Mouse (Mus musculus): ENCODE measurements at regions not wholly inside any gene's neighbourhood (a gene's known extent, or its start where the extent isn't known, plus 50 kb on each side); places are given as distances from the start of the nearest gene placed in this dataset.

DNA sequence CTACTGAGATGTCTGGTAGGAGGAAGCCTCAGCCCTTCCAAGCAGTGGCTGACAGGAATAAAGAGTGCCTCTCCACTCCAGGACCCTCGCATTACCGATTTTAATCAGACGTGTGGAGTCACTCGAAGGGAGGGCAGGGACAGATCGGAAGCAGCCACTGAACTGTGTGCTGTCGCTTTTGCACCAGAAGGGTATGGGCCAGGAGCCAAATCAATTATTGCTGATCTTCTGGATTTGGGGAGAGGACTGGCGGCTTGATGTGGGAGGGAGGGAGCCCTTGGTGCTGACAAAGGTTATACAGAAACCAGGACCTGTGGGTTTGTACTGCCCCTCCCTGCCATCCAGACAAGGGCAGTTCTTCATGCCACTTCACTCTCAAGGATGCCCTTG is 772.3 kb upstream of the Car8 start:
- Histone ChIP-seq H3K4me3 (replicated peaks; ENCODE audit: control insufficient read depth, low read depth, low read length) (no peak overlapping the region), H3K27ac (ENCODE audit: control insufficient read depth, insufficient read depth, low read depth, low read length, poor library complexity) (no peak overlapping the region), H3K4me1 (ENCODE audit: control insufficient read depth, insufficient read depth, low read length) (peaks cover 2% of the 10 kb centered on the region; the same call in 1 of the 2 replicates)
- no peak for TF ChIP-seq CTCF (IDR thresholded peaks at IDR 0.05; ENCODE audit: control insufficient read depth, insufficient read depth, low read length)
- TF ChIP-seq POLR2A (IDR thresholded peaks at IDR 0.05; ENCODE audit: borderline replicate concordance, control insufficient read depth, low read depth, low read length) = no peak
- 77% methylated on average over 7 of the region's 7 CpGs for WGBS

DNA sequence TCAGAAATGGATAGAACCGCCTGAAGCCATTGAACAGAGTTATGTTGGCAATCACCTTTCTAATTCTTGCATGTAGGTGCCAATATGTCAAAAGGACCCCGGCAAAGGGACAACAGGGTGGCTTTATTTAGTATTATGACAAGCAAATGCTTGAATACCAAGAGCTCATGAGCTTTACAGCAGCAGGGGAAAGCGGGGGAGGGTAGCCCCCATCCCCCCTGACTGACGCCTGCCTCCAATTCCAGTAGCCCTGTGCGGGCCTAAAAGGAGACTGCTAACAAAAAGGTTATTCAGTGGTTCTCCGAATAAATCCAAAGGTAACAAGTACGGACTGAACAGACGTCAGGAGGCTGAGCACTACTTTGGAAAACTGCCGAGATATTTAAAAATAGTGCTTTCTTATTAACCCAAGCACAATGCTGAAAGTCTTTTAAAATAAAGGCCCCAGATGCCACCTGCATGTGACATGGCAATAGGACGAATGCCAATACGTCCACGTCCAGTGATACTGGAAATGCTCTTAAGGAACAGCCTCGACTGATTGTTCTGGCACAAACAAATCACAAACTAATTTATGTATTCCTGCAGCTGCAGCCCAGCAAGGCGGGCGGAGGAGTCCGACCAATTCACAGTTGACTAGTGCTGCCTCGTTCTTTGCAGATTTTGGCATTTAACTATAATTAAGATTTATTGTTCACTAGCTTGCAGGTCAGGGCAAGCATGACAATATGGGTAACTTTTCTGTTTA is 771.7 kb upstream of the Car8 start:
- Histone ChIP-seq H3K27ac (ENCODE audit: control insufficient read depth, insufficient read depth, low read depth, low read length, poor library complexity) (no peak overlapping the region), H3K4me1 (ENCODE audit: control insufficient read depth, insufficient read depth, low read length) (no peaks in the 10 kb centered on the region; the same call in 1 of the 2 replicates), H3K4me3 (replicated peaks; ENCODE audit: control insufficient read depth, low read depth, low read length) (no peak overlapping the region)
- TF ChIP-seq POLR2A (IDR thresholded peaks at IDR 0.05; ENCODE audit: borderline replicate concordance, control insufficient read depth, low read depth, low read length) (no peak), CTCF (IDR thresholded peaks at IDR 0.05; ENCODE audit: control insufficient read depth, insufficient read depth, low read length) (no peak)
- 81% methylated on average over 17 of the region's 17 CpGs for WGBS

DNA sequence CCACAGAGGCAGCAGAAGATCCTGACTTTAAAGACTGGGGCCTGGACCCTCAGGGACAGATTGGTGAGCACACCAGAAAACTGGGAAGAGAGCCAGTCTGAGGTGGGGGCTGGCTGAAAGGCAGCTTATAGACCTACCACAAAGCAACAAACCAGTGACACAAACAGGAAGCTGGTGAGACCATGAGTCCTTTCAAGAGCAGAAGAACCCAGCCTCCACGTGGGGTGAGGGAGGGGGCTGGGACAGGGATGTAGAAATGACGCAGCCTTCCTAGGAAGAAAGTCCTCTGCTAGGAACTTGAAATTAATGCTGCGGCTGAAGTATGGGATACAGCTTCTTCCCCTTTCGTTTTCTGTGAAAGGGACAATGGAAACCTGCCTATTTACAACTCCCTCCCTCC is 770.8 kb upstream of the Car8 start:
- H3K27ac ChIP-seq (ENCODE audit: control insufficient read depth, insufficient read depth, low read depth, low read length, poor library complexity) = no peak overlapping the region
- TF ChIP-seq CTCF (IDR thresholded peaks at IDR 0.05; ENCODE audit: control insufficient read depth, insufficient read depth, low read length) (no peak), POLR2A (IDR thresholded peaks at IDR 0.05; ENCODE audit: borderline replicate concordance, control insufficient read depth, low read depth, low read length) (no peak)
- no peak overlapping the region for H3K4me3 ChIP-seq (replicated peaks; ENCODE audit: control insufficient read depth, low read depth, low read length)
- WGBS = 3% methylated on average over 4 of the region's 4 CpGs
- no peaks in the 10 kb centered on the region for H3K4me1 ChIP-seq (ENCODE audit: control insufficient read depth, insufficient read depth, low read length)

DNA sequence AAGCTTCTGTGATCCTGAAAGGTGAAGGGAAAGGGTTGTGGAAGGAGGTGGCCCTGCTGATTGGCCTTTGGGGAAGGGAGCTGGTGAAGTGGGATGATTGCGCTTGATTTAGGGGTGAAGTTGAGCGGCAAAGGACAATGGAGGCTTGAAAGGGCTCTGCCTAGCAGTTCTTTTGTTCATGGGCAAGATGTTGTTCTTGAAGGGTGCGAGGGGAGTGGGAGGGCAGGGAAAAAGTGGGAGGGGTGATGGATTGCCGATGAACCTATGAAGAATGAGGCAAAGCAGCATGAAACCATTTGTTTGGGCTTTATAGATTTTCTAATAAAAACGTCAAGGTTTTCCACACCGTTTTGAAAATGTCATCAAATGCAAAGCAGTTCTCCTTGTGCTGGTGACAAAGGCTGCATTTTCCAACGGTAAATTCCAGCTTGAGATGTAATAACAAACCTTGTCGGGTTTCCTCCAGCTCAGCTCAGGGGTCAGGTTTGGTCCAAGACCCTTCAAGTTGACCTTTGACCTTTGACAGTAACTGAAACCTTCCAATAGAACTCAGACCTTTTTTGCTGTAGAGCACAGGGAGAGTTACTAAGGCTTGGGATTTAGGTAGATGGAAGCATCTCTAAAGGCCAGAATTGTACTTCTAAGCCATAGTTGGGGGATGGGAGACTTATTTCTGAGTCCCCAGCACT is 767.2 kb upstream of the Car8 start:
- Histone ChIP-seq H3K4me1 (ENCODE audit: control insufficient read depth, insufficient read depth, low read length) (no peaks in the 10 kb centered on the region), H3K4me3 (replicated peaks; ENCODE audit: control insufficient read depth, low read depth, low read length) (no peak overlapping the region), H3K27ac (ENCODE audit: control insufficient read depth, insufficient read depth, low read depth, low read length, poor library complexity) (no peak overlapping the region)
- no peak for TF ChIP-seq POLR2A (IDR thresholded peaks at IDR 0.05; ENCODE audit: borderline replicate concordance, control insufficient read depth, low read depth, low read length)
- TF ChIP-seq CTCF (IDR thresholded peaks at IDR 0.05; ENCODE audit: control insufficient read depth, insufficient read depth, low read length) = no peak
- WGBS = 78% methylated on average over 8 of the region's 8 CpGs

DNA sequence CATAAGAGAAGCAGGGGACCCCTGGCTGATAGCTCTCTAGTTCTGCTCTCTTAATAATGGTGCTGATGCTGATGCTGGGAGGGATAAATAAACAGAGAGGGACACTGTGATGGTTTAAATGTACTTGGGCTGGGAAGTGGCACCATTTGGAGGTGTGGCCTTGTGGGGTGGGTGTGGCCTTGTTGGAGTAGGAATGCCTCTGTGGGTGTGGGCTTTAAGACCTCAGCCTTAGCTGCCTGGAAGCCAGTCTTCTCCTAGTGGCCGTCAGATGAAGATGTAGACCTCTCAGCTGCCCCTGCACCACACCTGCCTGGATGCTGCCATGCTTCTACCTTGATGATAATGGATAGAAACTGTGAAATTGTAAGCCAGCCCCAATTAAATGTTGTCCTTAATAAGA is 765.0 kb upstream of the Car8 start:
- no peak overlapping the region for H3K4me3 ChIP-seq (replicated peaks; ENCODE audit: control insufficient read depth, low read depth, low read length)
- WGBS = 70% methylated on average over 1 of the region's 1 CpGs
- no peak overlapping the region for H3K27ac ChIP-seq (ENCODE audit: control insufficient read depth, insufficient read depth, low read depth, low read length, poor library complexity)
- no peak for TF ChIP-seq CTCF (IDR thresholded peaks at IDR 0.05; ENCODE audit: control insufficient read depth, insufficient read depth, low read length)
- TF ChIP-seq POLR2A (IDR thresholded peaks at IDR 0.05; ENCODE audit: borderline replicate concordance, control insufficient read depth, low read depth, low read length) = no peak
- no peaks in the 10 kb centered on the region for H3K4me1 ChIP-seq (ENCODE audit: control insufficient read depth, insufficient read depth, low read length)

DNA sequence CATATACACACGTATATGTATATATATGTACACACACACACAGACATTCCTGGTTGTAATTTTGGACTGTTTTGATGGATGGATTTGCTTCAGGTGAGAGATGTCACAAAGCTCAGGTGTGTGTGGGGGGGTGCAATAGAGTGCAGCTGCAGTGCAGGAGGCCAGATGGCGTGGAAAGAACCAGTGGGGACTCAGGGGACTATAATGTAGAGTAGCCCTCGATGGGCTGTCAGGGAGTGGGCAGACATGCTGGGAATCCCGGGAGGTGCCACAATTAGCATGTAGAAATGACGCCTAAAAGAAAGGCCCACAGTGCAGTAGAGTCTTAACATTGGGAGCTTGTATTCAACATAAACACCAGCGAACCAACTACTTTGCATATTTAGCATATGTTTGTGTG is 763.5 kb upstream of the Car8 start:
- no peaks in the 10 kb centered on the region for H3K4me1 ChIP-seq (ENCODE audit: control insufficient read depth, insufficient read depth, low read length)
- 78% methylated on average over 6 of the region's 6 CpGs for WGBS
- no peak overlapping the region for H3K27ac ChIP-seq (ENCODE audit: control insufficient read depth, insufficient read depth, low read depth, low read length, poor library complexity)
- no peak for TF ChIP-seq POLR2A (IDR thresholded peaks at IDR 0.05; ENCODE audit: borderline replicate concordance, control insufficient read depth, low read depth, low read length)
- no peak overlapping the region for H3K4me3 ChIP-seq (replicated peaks; ENCODE audit: control insufficient read depth, low read depth, low read length)

DNA sequence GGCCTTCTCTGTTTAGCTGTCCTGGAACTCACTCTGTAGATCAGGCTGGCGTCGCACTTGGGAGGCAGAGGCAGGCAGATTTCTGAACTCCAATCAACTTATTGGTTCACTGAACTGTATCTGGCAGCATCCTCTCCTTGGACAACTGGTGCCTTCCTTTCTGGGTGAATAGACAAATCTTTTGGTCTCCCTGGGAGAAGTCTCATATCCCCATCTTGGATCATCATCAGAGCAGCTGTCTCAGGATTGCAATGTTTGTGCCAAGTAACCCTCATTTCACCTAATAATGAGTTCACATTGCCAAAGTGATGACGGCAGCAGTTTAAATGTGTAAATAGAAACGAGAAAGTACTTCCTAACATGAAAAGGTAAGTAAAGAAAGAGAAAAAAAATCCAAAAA is 759.8 kb upstream of the Car8 start:
- Histone ChIP-seq H3K4me1 (ENCODE audit: control insufficient read depth, insufficient read depth, low read length) (no peaks in the 10 kb centered on the region), H3K4me3 (replicated peaks; ENCODE audit: control insufficient read depth, low read depth, low read length) (no peak overlapping the region), H3K27ac (ENCODE audit: control insufficient read depth, insufficient read depth, low read depth, low read length, poor library complexity) (no peak overlapping the region)
- TF ChIP-seq POLR2A (IDR thresholded peaks at IDR 0.05; ENCODE audit: borderline replicate concordance, control insufficient read depth, low read depth, low read length) (no peak), CTCF (IDR thresholded peaks at IDR 0.05; ENCODE audit: control insufficient read depth, insufficient read depth, low read length) (no peak)
- 76% methylated on average over 4 of the region's 4 CpGs for WGBS

DNA sequence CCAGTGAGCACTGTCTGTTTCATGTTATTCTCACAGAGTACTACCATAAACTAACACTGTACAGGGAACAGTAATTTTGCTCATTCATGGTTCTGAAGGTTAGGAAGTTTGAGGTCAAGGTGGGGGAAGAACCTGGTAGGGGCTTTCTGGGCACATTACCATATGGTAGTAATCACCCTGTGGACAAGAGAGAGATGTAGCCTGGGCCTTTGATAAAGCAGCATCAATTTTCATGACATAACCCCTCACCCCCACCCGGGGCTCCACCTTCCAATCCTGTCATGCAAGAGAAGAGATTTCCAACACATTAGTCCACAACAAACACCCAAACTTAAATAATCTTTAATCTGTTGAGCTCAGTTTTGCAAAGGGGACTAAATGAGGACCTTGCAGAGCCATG is 753.3 kb upstream of the Car8 start:
- H3K4me3 ChIP-seq (replicated peaks; ENCODE audit: control insufficient read depth, low read depth, low read length) = no peak overlapping the region
- no peaks in the 10 kb centered on the region; the same call in 1 of the 2 replicates for H3K4me1 ChIP-seq (ENCODE audit: control insufficient read depth, insufficient read depth, low read length)
- 81% methylated on average over 1 of the region's 1 CpGs for WGBS
- no peak overlapping the region for H3K27ac ChIP-seq (ENCODE audit: control insufficient read depth, insufficient read depth, low read depth, low read length, poor library complexity)
- TF ChIP-seq POLR2A (IDR thresholded peaks at IDR 0.05; ENCODE audit: borderline replicate concordance, control insufficient read depth, low read depth, low read length) (no peak), CTCF (IDR thresholded peaks at IDR 0.05; ENCODE audit: control insufficient read depth, insufficient read depth, low read length) (no peak)
